Mouse (Mus musculus): ENCODE results near the gene Vmn1r198. TPM values are rescaled to one million over a fixed set of nuclear protein-coding genes. Genes with fewer than 3 reads are reported as not detected.
A peak's percentile ranks its signal among the peaks of the same experiment; 100 is the strongest.
"Not testable (repeated sequence)": the region's sequence is repeated elsewhere in the genome, so short reads cannot be mapped to it uniquely, and the experiment has no call there.

Gene Vmn1r198
- not detected in 2 replicates for polyA plus RNA-seq (2015; fragmentation: Nextera tagmentation; extraction: Ambion mirVana)

- no peaks in the 10 kb centered on the region for H3K36me3 ChIP-seq (ENCODE audit: insufficient read depth, low read length)
- H3K27ac ChIP-seq, result no peak within 1 kb of the TSS
- H3K9me3 ChIP-seq (replicated peaks; ENCODE audit: low read length), result no peaks in the 10 kb centered on the region
- H3K4me2 ChIP-seq (ENCODE audit: low read length), result no peak within 1 kb of the TSS
- H3K27me3 ChIP-seq (ENCODE audit: insufficient read depth, low read length), result no peaks in the 10 kb centered on the region
- no peak within 1 kb of the TSS for H3K4me3 ChIP-seq (replicated peaks; ENCODE audit: low read depth, low read length)
- 35% methylated on average over 1 of the region's 1 CpGs for WGBS
- no peaks in the 10 kb centered on the region for H3K4me1 ChIP-seq (replicated peaks; ENCODE audit: insufficient read depth, low read length)
- no peak for TF ChIP-seq CTCF (IDR thresholded peaks at IDR 0.05; ENCODE audit: low read depth)
- ATAC-seq (replicated peaks; ENCODE audit: low FRiP score, low read depth) (no peak), DNase-seq (ENCODE audit: low spot score) (no peak)
- no peak within 1 kb of the TSS for H3K9ac ChIP-seq (ENCODE audit: low read depth, low read length)
These were observed at the start of gene Vmn1r198 for GRCm38 (mm10) chr13:22350064-22350463. Gene Vmn1r198 (plus strand): TSS chr13:22350364.

GRCm38 (mm10) chr13:22308075-22308474 is 42.1 kb upstream of the Vmn1r198 start:
- H3K27ac ChIP-seq; H3K9me3 ChIP-seq (replicated peaks; ENCODE audit: low read length); DNase-seq (ENCODE audit: low spot score); H3K9ac ChIP-seq (ENCODE audit: low read depth, low read length); H3K27me3 ChIP-seq (ENCODE audit: insufficient read depth, low read length); H3K4me3 ChIP-seq (replicated peaks; ENCODE audit: low read depth, low read length); H3K4me1 ChIP-seq (replicated peaks; ENCODE audit: insufficient read depth, low read length); H3K36me3 ChIP-seq (ENCODE audit: insufficient read depth, low read length); ATAC-seq (replicated peaks; ENCODE audit: low FRiP score, low read depth); H3K4me2 ChIP-seq (ENCODE audit: low read length): not testable (repeated sequence)
- 88% methylated on average over 5 of the region's 5 CpGs for WGBS

GRCm38 (mm10) chr13:22315361-22315760 is 34.8 kb upstream of the Vmn1r198 start:
- DNase-seq (ENCODE audit: low spot score), result peak; percentile 1
- H3K9me3 ChIP-seq (replicated peaks; ENCODE audit: low read length), result no peaks in the 10 kb centered on the region
- no peak overlapping the region for H3K4me2 ChIP-seq (ENCODE audit: low read length)
- no peaks in the 10 kb centered on the region for H3K36me3 ChIP-seq (ENCODE audit: insufficient read depth, low read length)
- H3K4me3 ChIP-seq (replicated peaks; ENCODE audit: low read depth, low read length), result no peak overlapping the region
- no peak for TF ChIP-seq CTCF (IDR thresholded peaks at IDR 0.05; ENCODE audit: low read depth)
- WGBS, result 75% methylated on average over 2 of the region's 2 CpGs
- no peaks in the 10 kb centered on the region for H3K4me1 ChIP-seq (replicated peaks; ENCODE audit: insufficient read depth, low read length)
- H3K9ac ChIP-seq (ENCODE audit: low read depth, low read length), result no peak overlapping the region
- ATAC-seq (replicated peaks; ENCODE audit: low FRiP score, low read depth), result peak; percentile 52; the same call in 1 of the 2 replicates
- H3K27me3 ChIP-seq (ENCODE audit: insufficient read depth, low read length), result no peaks in the 10 kb centered on the region
- H3K27ac ChIP-seq, result no peak overlapping the region

- no peaks in the 10 kb centered on the region for H3K27me3 ChIP-seq (ENCODE audit: insufficient read depth, low read length)
- no peak overlapping the region for H3K4me2 ChIP-seq (ENCODE audit: low read length)
- WGBS, result 85% methylated on average over 2 of the region's 2 CpGs
- H3K9ac ChIP-seq (ENCODE audit: low read depth, low read length), result no peak overlapping the region
- no peak for DNase-seq (ENCODE audit: low spot score)
- H3K4me3 ChIP-seq (replicated peaks; ENCODE audit: low read depth, low read length), result no peak overlapping the region
- H3K9me3 ChIP-seq (replicated peaks; ENCODE audit: low read length), result no peaks in the 10 kb centered on the region
- no peak for TF ChIP-seq CTCF (IDR thresholded peaks at IDR 0.05; ENCODE audit: low read depth)
- H3K27ac ChIP-seq, result no peak overlapping the region
- H3K36me3 ChIP-seq (ENCODE audit: insufficient read depth, low read length), result no peaks in the 10 kb centered on the region
- H3K4me1 ChIP-seq (replicated peaks; ENCODE audit: insufficient read depth, low read length), result no peaks in the 10 kb centered on the region
- ATAC-seq (replicated peaks; ENCODE audit: low FRiP score, low read depth), result no peak
These were observed 32.8 kb upstream of the Vmn1r198 start for GRCm38 (mm10) chr13:22317366-22317765.

- DNase-seq (ENCODE audit: low spot score) (no peak), ATAC-seq (replicated peaks; ENCODE audit: low FRiP score, low read depth) (no peak)
- Histone ChIP-seq H3K9ac (ENCODE audit: low read depth, low read length) (no peak overlapping the region), H3K36me3 (ENCODE audit: insufficient read depth, low read length) (no peaks in the 10 kb centered on the region), H3K9me3 (replicated peaks; ENCODE audit: low read length) (no peaks in the 10 kb centered on the region), H3K4me2 (ENCODE audit: low read length) (no peak overlapping the region), H3K4me3 (replicated peaks; ENCODE audit: low read depth, low read length) (no peak overlapping the region), H3K4me1 (replicated peaks; ENCODE audit: insufficient read depth, low read length) (no peaks in the 10 kb centered on the region), H3K27ac (no peak overlapping the region), H3K27me3 (ENCODE audit: insufficient read depth, low read length) (no peaks in the 10 kb centered on the region)
- TF ChIP-seq CTCF (IDR thresholded peaks at IDR 0.05; ENCODE audit: low read depth), result no peak
These were observed 30.1 kb upstream of the Vmn1r198 start for GRCm38 (mm10) chr13:22320091-22320490.

- H3K9ac ChIP-seq (ENCODE audit: low read depth, low read length), result no peak within 1 kb of the TSS
- no peak for TF ChIP-seq CTCF (IDR thresholded peaks at IDR 0.05; ENCODE audit: low read depth)
- H3K36me3 ChIP-seq (ENCODE audit: insufficient read depth, low read length), result no peaks in the 10 kb centered on the region
- no peaks in the 10 kb centered on the region for H3K4me1 ChIP-seq (replicated peaks; ENCODE audit: insufficient read depth, low read length)
- no peak within 1 kb of the TSS for H3K27ac ChIP-seq
- H3K9me3 ChIP-seq (replicated peaks; ENCODE audit: low read length), result no peaks in the 10 kb centered on the region
- DNase-seq (ENCODE audit: low spot score) (no peak), ATAC-seq (replicated peaks; ENCODE audit: low FRiP score, low read depth) (no peak)
- H3K4me3 ChIP-seq (replicated peaks; ENCODE audit: low read depth, low read length), result no peak within 1 kb of the TSS
- H3K27me3 ChIP-seq (ENCODE audit: insufficient read depth, low read length), result no peaks in the 10 kb centered on the region
- no peak within 1 kb of the TSS for H3K4me2 ChIP-seq (ENCODE audit: low read length)
These were observed 25.9 kb upstream of the Vmn1r198 start, which contains the start of gene Vmn1r197 for GRCm38 (mm10) chr13:22324289-22324688. Gene Vmn1r197 (plus strand): TSS chr13:22324589.

- Histone ChIP-seq H3K9me3 (replicated peaks; ENCODE audit: low read length) (no peaks in the 10 kb centered on the region), H3K4me3 (replicated peaks; ENCODE audit: low read depth, low read length) (no peak overlapping the region), H3K9ac (ENCODE audit: low read depth, low read length) (no peak overlapping the region), H3K36me3 (ENCODE audit: insufficient read depth, low read length) (no peaks in the 10 kb centered on the region), H3K4me2 (ENCODE audit: low read length) (no peak overlapping the region), H3K27ac (no peak overlapping the region), H3K27me3 (ENCODE audit: insufficient read depth, low read length) (no peaks in the 10 kb centered on the region), H3K4me1 (replicated peaks; ENCODE audit: insufficient read depth, low read length) (no peaks in the 10 kb centered on the region)
- 71% methylated on average over 2 of the region's 2 CpGs for WGBS
- ATAC-seq (replicated peaks; ENCODE audit: low FRiP score, low read depth) (no peak), DNase-seq (ENCODE audit: low spot score) (no peak)
- TF ChIP-seq CTCF (IDR thresholded peaks at IDR 0.05; ENCODE audit: low read depth), result no peak
These were observed 16.9 kb upstream of the Vmn1r198 start for GRCm38 (mm10) chr13:22333269-22333668.

Data from kidney, postnatal 0 days (tissue).